Mouse (Mus musculus): ENCODE results near the gene Kalrn. TPM values are rescaled to one million over a fixed set of nuclear protein-coding genes. Genes with fewer than 3 reads are reported as not detected.

The Kalrn gene
- polyA plus RNA-seq, 1 experiment: 43.0 TPM

DNA sequence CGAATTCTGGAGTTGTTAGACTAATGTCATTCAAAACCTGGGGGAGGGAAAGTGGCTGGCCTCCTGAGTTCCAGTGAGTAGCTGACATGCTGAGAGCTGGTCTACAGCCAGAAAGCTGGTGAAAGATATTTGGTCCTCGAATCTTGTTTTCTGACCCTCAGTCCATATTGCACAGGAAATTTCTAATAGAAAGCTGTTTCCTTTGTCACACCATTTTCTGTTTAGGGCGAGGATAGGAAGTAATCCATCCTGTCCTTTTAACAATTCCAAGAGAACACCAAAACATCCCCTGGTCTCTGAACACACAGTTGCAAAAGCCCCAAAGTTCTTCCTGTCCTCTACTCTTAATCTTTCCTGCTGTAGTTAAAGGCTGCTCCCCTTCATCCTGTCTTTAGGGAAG, 22.0 kb upstream of the Kalrn start:
- H3K36me3 ChIP-seq (ENCODE audit: control insufficient read depth, insufficient read depth, low read length): no peaks in the 10 kb centered on the region
- WGBS: 28% methylated on average over 3 of the region's 3 CpGs

DNA sequence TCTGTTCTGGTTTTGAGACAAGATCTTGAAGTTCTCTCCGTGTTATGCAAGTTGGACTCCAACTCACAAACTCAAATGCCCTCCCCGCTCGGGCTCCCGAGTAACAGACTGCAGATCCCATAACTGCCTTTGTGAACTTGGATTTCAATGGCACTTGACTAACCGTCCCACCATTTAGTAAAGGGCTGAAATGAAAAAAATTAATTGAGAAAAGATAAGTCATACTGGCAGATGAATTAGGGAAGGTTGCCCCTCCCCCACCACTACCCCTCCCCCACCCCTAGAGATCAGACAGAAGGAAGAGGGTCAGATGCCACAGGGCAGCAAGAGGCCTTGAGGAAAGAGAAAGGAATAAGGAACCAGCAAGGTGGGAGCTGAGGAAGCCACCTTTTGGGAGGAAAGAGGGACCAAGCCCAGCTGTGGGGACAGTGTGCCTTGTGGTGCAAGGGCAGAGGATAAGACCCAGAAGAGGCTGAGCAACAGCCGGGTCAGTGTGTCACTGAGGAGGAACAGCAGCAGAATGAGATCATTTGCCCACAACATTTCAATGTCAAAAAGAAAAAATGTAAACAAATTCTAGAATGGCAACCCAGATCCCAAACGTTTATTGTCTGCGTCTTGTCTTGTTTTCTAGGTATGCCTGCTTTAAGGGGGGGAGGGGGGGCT, 21.4 kb upstream of the Kalrn start:
- no peak overlapping the region for H3K4me3 ChIP-seq (ENCODE audit: low read depth, low read length)
- no peaks in the 10 kb centered on the region; the same call in none of the 2 replicates for H3K27me3 ChIP-seq (ENCODE audit: control insufficient read depth, insufficient read depth, low read length)
- TF ChIP-seq POLR2A (IDR thresholded peaks at IDR 0.05; ENCODE audit: low read depth, low read length) (no peak), CTCF (IDR thresholded peaks at IDR 0.05; ENCODE audit: extremely low read depth, insufficient read length, insufficient replicate concordance, low read depth, low read length) (no peak)
- H3K4me1 ChIP-seq (ENCODE audit: control insufficient read depth, insufficient read depth, insufficient read length, low read length): no peaks in the 10 kb centered on the region
- 63% methylated on average over 8 of the region's 8 CpGs for WGBS
- H3K27ac ChIP-seq (ENCODE audit: insufficient read depth, low read depth, low read length): no peak overlapping the region
- no peaks in the 10 kb centered on the region for H3K36me3 ChIP-seq (ENCODE audit: control insufficient read depth, insufficient read depth, low read length)

More for the DNA sequence above, 22.0 kb upstream of the Kalrn start:
- Histone ChIP-seq H3K27me3 (ENCODE audit: control insufficient read depth, insufficient read depth, low read length) (no peaks in the 10 kb centered on the region; the same call in none of the 2 replicates), H3K4me3 (ENCODE audit: low read depth, low read length) (no peak overlapping the region), H3K27ac (ENCODE audit: insufficient read depth, low read depth, low read length) (no peak overlapping the region), H3K4me1 (ENCODE audit: control insufficient read depth, insufficient read depth, insufficient read length, low read length) (no peaks in the 10 kb centered on the region)
- TF ChIP-seq POLR2A (IDR thresholded peaks at IDR 0.05; ENCODE audit: low read depth, low read length) (no peak), CTCF (IDR thresholded peaks at IDR 0.05; ENCODE audit: extremely low read depth, insufficient read length, insufficient replicate concordance, low read depth, low read length) (no peak)

DNA sequence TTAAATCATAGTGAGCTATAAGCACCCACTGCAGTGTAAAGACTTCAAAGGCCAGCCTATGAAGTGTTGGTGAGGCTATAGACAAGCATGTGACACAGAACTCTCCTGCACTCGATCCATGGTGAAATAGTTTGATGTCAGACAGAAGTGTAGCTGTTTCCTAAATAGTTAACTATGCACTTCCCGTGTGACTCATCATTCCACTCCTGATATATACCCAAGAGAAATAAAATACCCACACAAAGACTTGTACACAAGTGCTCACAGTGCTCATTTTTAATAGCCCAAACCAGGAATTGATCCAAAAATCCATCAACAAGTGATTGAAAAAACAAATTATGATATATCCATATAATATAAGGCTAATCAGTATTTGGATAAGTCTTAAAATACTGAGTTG, 19.4 kb upstream of the Kalrn start:
- WGBS: 64% methylated on average over 2 of the region's 2 CpGs
- Histone ChIP-seq H3K27ac (ENCODE audit: insufficient read depth, low read depth, low read length) (no peak overlapping the region), H3K27me3 (ENCODE audit: control insufficient read depth, insufficient read depth, low read length) (no peaks in the 10 kb centered on the region; the same call in none of the 2 replicates), H3K4me1 (ENCODE audit: control insufficient read depth, insufficient read depth, insufficient read length, low read length) (no peaks in the 10 kb centered on the region), H3K4me3 (ENCODE audit: low read depth, low read length) (no peak overlapping the region), H3K36me3 (ENCODE audit: control insufficient read depth, insufficient read depth, low read length) (no peaks in the 10 kb centered on the region)
- no peak for TF ChIP-seq CTCF (IDR thresholded peaks at IDR 0.05; ENCODE audit: extremely low read depth, insufficient read length, insufficient replicate concordance, low read depth, low read length)
- TF ChIP-seq POLR2A (IDR thresholded peaks at IDR 0.05; ENCODE audit: low read depth, low read length): no peak

DNA sequence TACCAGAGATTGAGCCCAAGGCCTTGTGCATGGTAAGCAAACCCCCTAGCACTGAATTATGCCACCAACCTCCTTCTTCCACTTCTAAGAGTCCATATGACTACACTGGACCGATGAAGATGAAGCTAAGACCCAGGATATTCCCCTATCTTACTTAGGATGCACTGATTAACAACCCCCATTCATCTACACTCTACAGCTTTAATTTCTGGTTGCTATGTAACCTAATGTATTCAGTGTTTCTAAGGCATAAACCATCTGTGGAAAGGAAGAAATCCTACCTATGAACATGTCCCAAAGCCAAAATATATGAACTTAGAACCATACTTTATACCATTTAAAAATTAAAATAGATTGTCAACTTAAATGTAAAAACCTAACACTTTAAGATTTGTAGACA, 18.6 kb upstream of the Kalrn start:
- no peaks in the 10 kb centered on the region for H3K36me3 ChIP-seq (ENCODE audit: control insufficient read depth, insufficient read depth, low read length)
- TF ChIP-seq CTCF (IDR thresholded peaks at IDR 0.05; ENCODE audit: extremely low read depth, insufficient read length, insufficient replicate concordance, low read depth, low read length): no peak
- TF ChIP-seq POLR2A (IDR thresholded peaks at IDR 0.05; ENCODE audit: low read depth, low read length): no peak
- no peak overlapping the region for H3K4me3 ChIP-seq (ENCODE audit: low read depth, low read length)
- H3K27me3 ChIP-seq (ENCODE audit: control insufficient read depth, insufficient read depth, low read length): no peaks in the 10 kb centered on the region; the same call in none of the 2 replicates
- no peaks in the 10 kb centered on the region for H3K4me1 ChIP-seq (ENCODE audit: control insufficient read depth, insufficient read depth, insufficient read length, low read length)
- no peak overlapping the region for H3K27ac ChIP-seq (ENCODE audit: insufficient read depth, low read depth, low read length)
- WGBS: 70% methylated on average over 1 of the region's 1 CpGs

DNA sequence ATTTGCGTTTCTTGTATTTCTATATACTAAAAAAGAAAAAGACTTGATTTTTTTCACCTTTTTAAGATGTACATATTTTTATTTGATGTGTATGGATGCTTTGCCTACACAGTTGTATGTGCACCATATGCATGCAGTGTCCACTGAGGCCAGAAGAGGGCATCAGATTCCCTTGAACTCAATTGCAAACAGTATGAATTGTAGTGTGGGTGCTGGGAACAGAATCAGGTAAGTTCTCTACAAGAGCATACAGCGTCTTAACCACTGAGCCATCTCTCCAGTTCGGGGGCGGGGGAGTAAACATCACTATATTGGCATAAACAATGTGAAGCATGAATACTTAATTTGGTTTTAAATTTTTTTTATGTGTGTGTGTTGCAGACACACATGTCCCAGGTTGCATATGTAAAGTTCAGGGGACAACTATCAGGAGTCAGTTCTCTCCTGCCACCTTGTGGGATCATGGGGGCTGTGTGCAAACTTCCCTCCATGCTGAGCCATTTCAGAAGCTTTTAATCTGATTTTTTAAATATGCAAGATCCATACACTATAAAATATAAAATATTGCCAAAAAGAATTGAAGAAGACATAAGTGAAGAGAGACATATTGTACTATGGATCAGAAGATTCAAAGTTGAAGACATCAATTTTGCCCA, 6.5 kb upstream of the Kalrn start:
- no peaks in the 10 kb centered on the region for H3K4me1 ChIP-seq (ENCODE audit: control insufficient read depth, insufficient read depth, insufficient read length, low read length)
- H3K27ac ChIP-seq (ENCODE audit: insufficient read depth, low read depth, low read length): no peak overlapping the region
- no peak overlapping the region for H3K4me3 ChIP-seq (ENCODE audit: low read depth, low read length)
- TF ChIP-seq CTCF (IDR thresholded peaks at IDR 0.05; ENCODE audit: extremely low read depth, insufficient read length, insufficient replicate concordance, low read depth, low read length) (no peak), POLR2A (IDR thresholded peaks at IDR 0.05; ENCODE audit: low read depth, low read length) (no peak)
- no peaks in the 10 kb centered on the region for H3K36me3 ChIP-seq (ENCODE audit: control insufficient read depth, insufficient read depth, low read length)
- 95% methylated on average over 4 of the region's 4 CpGs for WGBS
- peaks cover under 1% of the 10 kb centered on the region; the same call in 1 of the 2 replicates for H3K27me3 ChIP-seq (ENCODE audit: control insufficient read depth, insufficient read depth, low read length)

DNA sequence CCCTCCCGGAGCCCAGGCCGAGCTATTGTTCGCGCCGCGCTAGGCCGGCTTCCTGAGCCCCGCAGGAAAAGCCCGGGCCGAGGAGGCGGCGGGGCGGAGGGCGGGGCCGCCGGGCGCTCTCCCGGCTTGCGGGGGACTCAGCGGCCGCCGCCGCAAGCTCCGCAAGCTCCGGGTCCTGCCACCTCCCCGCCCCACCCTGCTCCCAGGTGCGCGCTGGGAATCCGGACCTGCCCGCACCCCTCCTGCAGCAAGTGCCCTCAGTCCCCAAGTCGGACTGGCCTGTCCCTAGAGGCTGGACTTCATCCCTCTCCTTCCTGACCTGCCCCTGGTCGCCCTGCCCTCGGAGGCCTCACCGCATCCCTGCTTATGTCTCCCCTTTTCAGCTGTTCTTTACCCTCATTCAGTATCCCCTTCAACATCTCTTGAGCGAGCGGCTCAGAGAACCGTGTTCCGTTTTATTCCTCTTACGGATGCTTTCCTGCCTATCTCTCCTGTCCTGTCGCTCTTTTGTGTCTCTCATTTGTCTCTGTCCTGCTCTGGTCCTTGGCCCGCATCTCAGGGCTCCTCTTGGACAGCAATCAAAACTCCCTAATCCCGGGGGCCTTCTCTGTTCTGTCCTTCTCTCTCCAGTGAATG, 642 bp upstream of the Kalrn start:
- Histone ChIP-seq H3K4me3 (ENCODE audit: low read depth, low read length) (peak overlapping the region; percentile 60), H3K27ac (ENCODE audit: insufficient read depth, low read depth, low read length) (no peak overlapping the region), H3K4me1 (ENCODE audit: control insufficient read depth, insufficient read depth, insufficient read length, low read length) (peaks cover 1% of the 10 kb centered on the region; the same call in 1 of the 2 replicates), H3K36me3 (ENCODE audit: control insufficient read depth, insufficient read depth, low read length) (no peaks in the 10 kb centered on the region), H3K27me3 (ENCODE audit: control insufficient read depth, insufficient read depth, low read length) (peaks cover 27% of the 10 kb centered on the region)
- TF ChIP-seq CTCF (IDR thresholded peaks at IDR 0.05; ENCODE audit: extremely low read depth, insufficient read length, insufficient replicate concordance, low read depth, low read length): 0 out of 2 replicates have a peak, but pooled peaks have one; percentile 2
- no peak for TF ChIP-seq POLR2A (IDR thresholded peaks at IDR 0.05; ENCODE audit: low read depth, low read length)
- 3% methylated on average over 42 of the region's 42 CpGs for WGBS
